17 mouse cellular contexts compared by ENCODE assay signal in the genomic region with DNA sequence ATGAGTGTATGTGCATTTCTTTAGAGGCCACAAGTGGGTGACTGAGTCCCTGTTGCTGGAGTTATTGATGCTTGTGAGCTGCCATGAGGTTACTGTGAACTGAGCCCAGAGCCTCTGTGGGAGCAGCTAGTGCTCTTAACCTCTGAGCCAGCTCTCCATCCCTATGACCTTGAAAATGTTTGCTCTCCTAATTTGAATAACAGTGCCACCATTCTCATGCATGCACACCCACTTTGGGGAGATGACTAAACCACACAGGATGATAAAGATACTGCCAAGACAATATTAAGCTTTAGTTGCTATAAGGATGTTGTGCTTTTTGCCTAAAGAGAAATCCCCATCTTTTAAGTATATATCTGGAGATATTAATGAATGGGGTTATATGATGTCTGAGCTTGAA.
"Had no signal": no experiment of that assay in that cellular context is flagged by ENCODE, and none has a peak within 500 bp of the region (broad histone marks: within the 10 kb centered on the region; RNA-seq: fewer than 3 reads in every experiment).

No protein-coding gene starts in this region.

- H3K9ac ChIP-seq: lung, embryonic 15.5 days; midbrain, embryonic 13.5 days; midbrain, embryonic 15.5 days; neural tube, embryonic 12.5 days; stomach, embryonic 15.5 days had no signal

- H3K4me2 ChIP-seq: lung, embryonic 15.5 days; midbrain, embryonic 11.5 days; midbrain, embryonic 13.5 days; midbrain, embryonic 15.5 days; neural tube, embryonic 12.5 days; stomach, embryonic 15.5 days had no signal

- H3K27ac ChIP-seq: lung, embryonic 15.5 days; macrophage; midbrain, embryonic 13.5 days; midbrain, embryonic 15.5 days; neural tube, embryonic 12.5 days; stomach, embryonic 15.5 days; stomach, postnatal 0 days had no signal

- H3K4me3 ChIP-seq: lung, embryonic 15.5 days; megakaryocyte, embryonic 14.5 days; midbrain, embryonic 13.5 days; midbrain, embryonic 15.5 days; neural tube, embryonic 12.5 days; stomach, embryonic 15.5 days had no signal

- H3K36me3 ChIP-seq: lung, embryonic 15.5 days; midbrain, embryonic 13.5 days; midbrain, embryonic 15.5 days; neural tube, embryonic 12.5 days; stomach, embryonic 15.5 days had no signal

- H3K27me3 ChIP-seq: lung, embryonic 15.5 days; megakaryocyte, embryonic 14.5 days; midbrain, embryonic 13.5 days; midbrain, embryonic 15.5 days; neural tube, embryonic 12.5 days; stomach, embryonic 15.5 days had no signal

- DNase-seq: lung, adult 2 months; lung, postnatal 14 days; lung, postnatal 36 days; right cerebral cortex, postnatal 14 days; thymus, adult 2 months; thymus, postnatal 25 days; thymus, postnatal 4 days had no signal

- H3K4me1 ChIP-seq: lung, embryonic 15.5 days; megakaryocyte, embryonic 14.5 days; midbrain, embryonic 13.5 days; midbrain, embryonic 15.5 days; neural tube, embryonic 12.5 days; stomach, embryonic 15.5 days had no signal

- H3K9me3 ChIP-seq: lung, embryonic 15.5 days; midbrain, embryonic 13.5 days; midbrain, embryonic 15.5 days; neural tube, embryonic 12.5 days; stomach, embryonic 15.5 days had no signal

- ATAC-seq: lung, postnatal 0 days; midbrain, embryonic 13.5 days; midbrain, embryonic 15.5 days had no signal
